Mouse (Mus musculus): ENCODE results near the gene Trim13.

GRCm38 (mm10) chr14:61604081-61604480 lies 6.0 kb downstream of the Trim13 start:
- no peak for TF ChIP-seq CTCF (IDR thresholded peaks at IDR 0.05; ENCODE audit: low read depth)
- TF ChIP-seq EP300 (IDR thresholded peaks at IDR 0.05; ENCODE audit: low read depth) = no peak

Measured in liver, embryonic 14.5 days (tissue).